Mouse (Mus musculus): Measurements from ENCODE around the gene Cnpy1.

DNA sequence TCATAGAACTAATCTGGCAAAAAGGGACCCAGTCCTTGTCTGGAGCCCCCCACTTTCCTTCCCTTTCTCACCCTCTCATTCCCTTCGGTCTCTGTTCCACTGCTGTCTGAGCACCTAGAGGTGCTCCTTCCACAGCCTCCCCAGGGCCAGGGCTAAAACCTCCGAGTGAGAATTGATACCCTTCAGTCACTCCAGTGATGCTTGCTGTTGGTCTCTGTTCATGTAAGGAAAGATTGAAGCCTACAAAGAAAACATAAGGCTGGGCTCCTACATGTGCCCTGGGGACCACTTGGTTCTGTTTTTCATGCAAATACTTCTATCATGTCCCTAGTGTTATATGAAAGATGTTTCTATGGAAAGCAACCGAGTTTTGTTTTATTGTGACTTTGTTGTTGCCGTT lies 69.6 kb downstream of the Cnpy1 start:
- TF ChIP-seq CTCF (IDR thresholded peaks at IDR 0.05; ENCODE audit: borderline replicate concordance, control insufficient read depth, extremely low read depth, insufficient read depth, low read length, poor library complexity) (no peak), POLR2A (IDR thresholded peaks at IDR 0.05; ENCODE audit: control insufficient read depth, extremely low read depth, insufficient read depth, low read length, poor library complexity) (no peak)

Measured in thymus, adult 2 months (tissue).